In genomic region chr16:97366141-97366540, GRCm38 (mm10) we compare ENCODE assay signal across 19 mouse cellular contexts. TPM values are rescaled to one million over a fixed set of nuclear protein-coding genes. Genes with fewer than 3 reads are reported as not detected.
"Had no signal": no experiment of that assay in that cellular context is flagged by ENCODE, and none has a peak within 500 bp of the region (broad histone marks: within the 10 kb centered on the region; RNA-seq: fewer than 3 reads in every experiment).

No protein-coding gene starts in this region.

- DNase-seq: kidney, postnatal 10 days; left cerebral cortex, postnatal 4 days; liver, postnatal 0 days; lung, embryonic 14.5 days; retina, postnatal 1 day; right cerebral cortex, postnatal 25 days; spleen, adult 18-20 months; thymus, postnatal 25 days had no signal

- H3K4me1 ChIP-seq: limb, embryonic 12.5 days; limb, embryonic 15.5 days; midbrain, embryonic 12.5 days; midbrain, embryonic 15.5 days; neural tube, embryonic 12.5 days; neural tube, embryonic 15.5 days; stomach, embryonic 15.5 days had no signal

- ATAC-seq: liver, postnatal 0 days; lung, postnatal 0 days; midbrain, embryonic 15.5 days had no signal

- H3K4me3 ChIP-seq: limb, embryonic 12.5 days; limb, embryonic 15.5 days; midbrain, embryonic 12.5 days; midbrain, embryonic 15.5 days; neural tube, embryonic 12.5 days; neural tube, embryonic 15.5 days; stomach, embryonic 15.5 days had no signal

- H3K9me3 ChIP-seq: limb, embryonic 12.5 days; limb, embryonic 15.5 days; midbrain, embryonic 12.5 days; midbrain, embryonic 15.5 days; neural tube, embryonic 12.5 days; neural tube, embryonic 15.5 days; stomach, embryonic 15.5 days had no signal

- H3K27me3 ChIP-seq: limb, embryonic 15.5 days; midbrain, embryonic 12.5 days; midbrain, embryonic 15.5 days; neural tube, embryonic 12.5 days; stomach, embryonic 15.5 days had no signal

- H3K4me2 ChIP-seq: limb, embryonic 12.5 days; limb, embryonic 15.5 days; liver, embryonic 11.5 days; lung, embryonic 14.5 days; midbrain, embryonic 12.5 days; midbrain, embryonic 15.5 days; neural tube, embryonic 12.5 days; neural tube, embryonic 15.5 days; stomach, embryonic 15.5 days had no signal

- H3K36me3 ChIP-seq: limb, embryonic 12.5 days; limb, embryonic 15.5 days; midbrain, embryonic 12.5 days; midbrain, embryonic 15.5 days; neural tube, embryonic 12.5 days; neural tube, embryonic 15.5 days; stomach, embryonic 15.5 days had no signal

- H3K9ac ChIP-seq: limb, embryonic 12.5 days; limb, embryonic 15.5 days; liver, embryonic 14.5 days; liver, postnatal 0 days; lung, embryonic 14.5 days; midbrain, embryonic 12.5 days; midbrain, embryonic 15.5 days; neural tube, embryonic 12.5 days; neural tube, embryonic 15.5 days; stomach, embryonic 15.5 days had no signal

- H3K27ac ChIP-seq: limb, embryonic 12.5 days; limb, embryonic 15.5 days; liver, embryonic 14.5 days; macrophage; midbrain, embryonic 12.5 days; midbrain, embryonic 15.5 days; neural tube, embryonic 12.5 days; neural tube, embryonic 15.5 days; stomach, embryonic 15.5 days had no signal

RNA-seq across cellular contexts. Expression of gene Bace2, which starts 9.6 kb away (rescaled TPM):
- polyA plus RNA-seq: macrophage had no signal
